ENCODE assay signal across 8 mouse cellular contexts in genomic region chr3:80800299-80800994, GRCm38 (mm10). TPM values are rescaled to one million over a fixed set of nuclear protein-coding genes. Genes with fewer than 3 reads are reported as not detected.
A peak's percentile ranks its signal among the peaks of the same experiment; 100 is the strongest.
DNase-seq lines count a peak whose midpoint lies in the region; ATAC-seq and TF ChIP-seq lines count a peak whose summit lies in the region.

No protein-coding gene starts in this region.

- TF ChIP-seq CTCF in olfactory bulb, adult 2 months (IDR thresholded peaks at IDR 0.05; ENCODE audit: insufficient read depth, low read depth, low read length): no peak

- no peak for TF ChIP-seq POLR2A in limb, embryonic 14.5 days (IDR thresholded peaks at IDR 0.05; ENCODE audit: borderline replicate concordance, extremely low read depth, insufficient read depth, insufficient read length)
- no peak for TF ChIP-seq POLR2A in olfactory bulb, adult 2 months (IDR thresholded peaks at IDR 0.05; ENCODE audit: insufficient read depth, low read depth, low read length)

- H3K27me3 ChIP-seq in forebrain, embryonic 10.5 days (ENCODE audit: poor library complexity, severe bottlenecking): peaks cover 53% of the 10 kb centered on the region
- H3K27me3 ChIP-seq in hindbrain, embryonic 15.5 days: no peaks in the 10 kb centered on the region
- peaks cover 29% of the 10 kb centered on the region for H3K27me3 ChIP-seq in limb, embryonic 14.5 days (ENCODE audit: control insufficient read depth, insufficient read depth, low read length)

- peak; percentile 13; the same call in 1 of the 2 replicates for ATAC-seq in hindbrain, embryonic 15.5 days (ENCODE audit: low FRiP score, low read depth)
- ATAC-seq in limb, embryonic 14.5 days (ENCODE audit: low FRiP score, low read depth): no peak

- peak overlapping the region; percentile 59 for H3K4me3 ChIP-seq in forebrain, embryonic 10.5 days
- peak overlapping the region; percentile 75 for H3K4me3 ChIP-seq in hindbrain, embryonic 15.5 days
- H3K4me3 ChIP-seq in limb, embryonic 14.5 days (replicated peaks; ENCODE audit: low read length): peak overlapping the region; percentile 42
- H3K4me3 ChIP-seq in olfactory bulb, adult 2 months (ENCODE audit: insufficient read depth, low read depth, low read length): peak overlapping the region; percentile 77

- H3K4me2 ChIP-seq in hindbrain, embryonic 15.5 days: peak overlapping the region; percentile 64
- peak overlapping the region; percentile 59 for H3K4me2 ChIP-seq in limb, embryonic 14.5 days (replicated peaks; ENCODE audit: low read depth, low read length, severe bottlenecking)

- peak overlapping the region; percentile 81 for H3K9ac ChIP-seq in hindbrain, embryonic 15.5 days
- no peak overlapping the region for H3K9ac ChIP-seq in limb, embryonic 14.5 days (ENCODE audit: low read depth, low read length, severe bottlenecking)

- 2% methylated on average over 29 of the region's 29 CpGs for WGBS in forebrain, embryonic 10.5 days
- 1% methylated on average over 29 of the region's 29 CpGs for WGBS in hindbrain, embryonic 15.5 days
- 3% methylated on average over 29 of the region's 29 CpGs for WGBS in limb, embryonic 14.5 days
- WGBS in olfactory bulb, adult 2 months: under 1% methylated on average over 29 of the region's 29 CpGs

- peaks cover 34% of the 10 kb centered on the region for H3K4me1 ChIP-seq in forebrain, embryonic 10.5 days
- H3K4me1 ChIP-seq in hindbrain, embryonic 15.5 days (replicated peaks): peaks cover 31% of the 10 kb centered on the region
- peaks cover 16% of the 10 kb centered on the region for H3K4me1 ChIP-seq in limb, embryonic 14.5 days (ENCODE audit: control insufficient read depth, insufficient read depth, low read length)
- H3K4me1 ChIP-seq in olfactory bulb, adult 2 months (ENCODE audit: control insufficient read depth, insufficient read depth, low read length): no peaks in the 10 kb centered on the region

- no peaks in the 10 kb centered on the region for H3K9me3 ChIP-seq in forebrain, embryonic 10.5 days
- no peaks in the 10 kb centered on the region for H3K9me3 ChIP-seq in hindbrain, embryonic 15.5 days
- H3K9me3 ChIP-seq in limb, embryonic 14.5 days (ENCODE audit: control insufficient read depth, low read length): no peaks in the 10 kb centered on the region

- H3K27ac ChIP-seq in forebrain, embryonic 10.5 days: peak overlapping the region; percentile 59
- H3K27ac ChIP-seq in hindbrain, embryonic 15.5 days (replicated peaks): peak overlapping the region; percentile 95
- H3K27ac ChIP-seq in limb, embryonic 14.5 days (replicated peaks; ENCODE audit: low read depth, low read length): no peak overlapping the region
- peak overlapping the region; percentile 90 for H3K27ac ChIP-seq in olfactory bulb, adult 2 months (ENCODE audit: insufficient read depth, low read depth, low read length)

- H3K36me3 ChIP-seq in forebrain, embryonic 10.5 days (replicated peaks): no peaks in the 10 kb centered on the region
- no peaks in the 10 kb centered on the region for H3K36me3 ChIP-seq in hindbrain, embryonic 15.5 days
- no peaks in the 10 kb centered on the region for H3K36me3 ChIP-seq in limb, embryonic 14.5 days (ENCODE audit: control insufficient read depth, insufficient read depth, low read length)

- peak; percentile 1 for DNase-seq in kidney, adult 11 months
- DNase-seq in kidney, adult 18-20 months: no peak
- DNase-seq in adrenal gland, postnatal 25 days: peak; percentile 9
- DNase-seq in forebrain, embryonic 10.5 days (ENCODE audit: extremely low spot score, low spot score): peak; percentile 49
- no peak for DNase-seq in limb, embryonic 14.5 days (ENCODE audit: low spot score)
- DNase-seq in urinary bladder, postnatal 36 days (ENCODE audit: low spot score in 2 of 2): no peak

RNA-seq across cellular contexts. Expression of gene Gria2, which starts 2.2 kb away (rescaled TPM):
- total RNA-seq in adrenal gland, postnatal 25 days (2021): 9.5 and 14.5 TPM in 2 replicates
- 1.0 and 1.8 TPM in 2 replicates for polyA plus RNA-seq in forebrain, embryonic 10.5 days (2016; fragmentation: Nextera tagmentation; extraction: Ambion mirVana)
- polyA plus RNA-seq in hindbrain, embryonic 15.5 days (2015; fragmentation: Nextera tagmentation; extraction: Ambion mirVana): 158 and 174 TPM in 2 replicates
- polyA plus RNA-seq in limb, embryonic 14.5 days (2012; rRNA removed): 5.4 and 6.9 TPM in 2 replicates
- polyA plus RNA-seq in limb, embryonic 14.5 days (2014; fragmentation: Nextera tagmentation; extraction: Ambion mirVana): 5.0 and 6.8 TPM in 2 replicates
- polyA plus RNA-seq in olfactory bulb, adult 2 months (2012; ENCODE audit: insufficient read depth, insufficient read length, low replicate concordance, missing spikeins): 211 and 295 TPM in 2 replicates

Comparison
In these comparisons a context has a peak if more than half of its experiments do, and no peak if none do; other contexts are left out.
1. DNase-seq: peak in kidney, adult 11 months (single experiment), adrenal gland, postnatal 25 days (single experiment) and forebrain, embryonic 10.5 days (single experiment); none in kidney, adult 18-20 months (single experiment), limb, embryonic 14.5 days (single experiment) and urinary bladder, postnatal 36 days (0 of 2).
2. RNA of gene Gria2, which starts 2.2 kb away (polyA plus RNA-seq): 211 to 295 TPM in olfactory bulb, adult 2 months and 158 to 174 TPM in hindbrain, embryonic 15.5 days; 5.0 to 6.9 TPM in limb, embryonic 14.5 days and 1.0 to 1.8 TPM in forebrain, embryonic 10.5 days; every median in the first group is over 10 times any median in the second.
3. Peak in every context shown above with its lines, with median percentiles within 50 percentile points of each other: H3K4me3 ChIP-seq.